Mouse (Mus musculus): ENCODE measurements at regions not wholly inside any gene's neighbourhood (a gene's known extent, or its start where the extent isn't known, plus 50 kb on each side); places are given as distances from the start of the nearest gene placed in this dataset.

DNA sequence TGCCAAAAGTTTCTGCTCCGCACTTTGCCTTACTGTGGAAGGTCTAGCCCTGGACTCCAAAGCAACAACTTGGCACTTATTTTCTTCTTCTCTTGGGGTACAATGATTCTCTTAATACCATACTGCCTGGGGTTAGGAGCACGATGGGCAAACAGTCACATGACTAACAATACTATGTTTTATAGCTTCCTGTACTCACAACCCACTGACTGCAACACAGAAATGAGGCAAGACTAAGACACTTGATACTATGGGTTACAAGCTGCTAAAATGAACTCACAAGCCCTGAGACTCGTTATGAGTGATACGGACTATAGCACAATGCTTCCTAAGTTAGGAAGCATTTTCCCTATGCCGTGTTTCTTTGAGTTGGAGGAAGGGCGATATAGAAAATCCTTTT, 222.3 kb upstream of the Zpld1 start:
- in situ Hi-C loops (cut with MboI), result loop anchor here (25.0 kb wide), 1 partner anchor 342 kb away; no protein-coding TSS in a partner anchor

DNA sequence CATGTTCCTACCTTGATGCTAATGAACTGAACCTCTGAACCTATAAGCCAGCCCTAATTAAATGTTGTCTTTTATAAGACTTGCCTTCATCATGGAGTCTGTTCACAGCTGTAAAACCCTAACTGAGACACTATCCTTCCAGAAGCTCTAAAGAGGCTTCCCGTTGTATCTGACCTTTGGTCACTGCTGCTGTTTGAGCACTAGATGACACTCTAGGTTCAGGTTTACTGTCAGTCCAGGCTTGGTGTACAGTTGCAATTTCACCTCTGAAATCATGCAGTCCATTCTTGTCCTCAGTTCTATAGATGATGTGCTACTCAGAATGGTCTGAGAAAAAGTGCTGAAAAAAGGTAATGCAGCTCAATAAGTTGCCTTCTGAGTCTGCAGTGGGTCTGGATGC, 221.9 kb upstream of the Zpld1 start:
- in situ Hi-C loops (cut with MboI), result loop anchor here (25.0 kb wide), 1 partner anchor 343 kb away; no protein-coding TSS in a partner anchor

DNA sequence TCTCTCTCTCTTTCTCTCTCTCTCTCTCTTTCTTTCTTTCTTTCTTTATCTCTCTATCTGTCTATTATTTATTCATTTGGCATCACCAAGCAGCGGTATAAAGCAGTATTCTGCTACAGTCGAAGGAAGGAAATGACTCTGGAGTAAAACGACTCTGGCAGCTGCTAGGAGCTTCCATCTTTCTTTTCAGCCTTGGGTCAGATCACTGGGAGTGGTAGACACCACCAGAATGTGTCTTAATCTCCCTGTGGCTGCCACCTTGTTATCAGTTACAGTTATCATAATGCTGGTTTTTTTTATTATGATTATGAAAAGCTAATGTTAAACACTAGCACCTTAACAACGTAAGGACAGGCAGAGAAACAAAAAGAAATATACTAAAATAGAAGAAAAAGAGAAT, 219.2 kb upstream of the Zpld1 start:
- in situ Hi-C loops (cut with MboI), result loop anchor here (25.0 kb wide), 1 partner anchor 345 kb away; no protein-coding TSS in a partner anchor

DNA sequence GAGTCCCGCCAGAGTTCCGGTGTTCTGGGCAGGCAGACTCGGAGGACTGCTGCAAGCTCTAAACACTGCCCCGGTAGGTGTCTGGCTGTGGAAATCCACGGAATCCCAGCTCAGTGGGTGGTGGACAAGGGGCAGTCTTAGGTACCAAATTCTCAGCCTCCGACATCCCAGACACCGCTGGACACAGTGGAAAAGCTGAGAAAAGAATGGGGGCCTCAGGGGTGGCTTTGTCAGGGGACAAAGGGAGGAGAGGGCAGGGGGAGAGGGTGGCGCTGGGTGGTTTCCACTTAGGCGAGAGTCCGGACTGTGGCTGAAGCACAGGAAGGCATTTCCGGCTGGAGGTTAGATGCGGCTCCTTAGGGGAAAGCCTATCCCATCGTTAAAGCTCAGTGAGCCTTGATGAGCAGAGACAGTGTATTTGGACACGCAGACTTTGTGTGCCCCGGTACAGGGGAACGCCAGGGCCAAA, 217.5 kb upstream of the Zpld1 start:
- in situ Hi-C loops (cut with MboI), result loop anchor here (25.0 kb wide), 1 partner anchor 347 kb away; no protein-coding TSS in a partner anchor

DNA sequence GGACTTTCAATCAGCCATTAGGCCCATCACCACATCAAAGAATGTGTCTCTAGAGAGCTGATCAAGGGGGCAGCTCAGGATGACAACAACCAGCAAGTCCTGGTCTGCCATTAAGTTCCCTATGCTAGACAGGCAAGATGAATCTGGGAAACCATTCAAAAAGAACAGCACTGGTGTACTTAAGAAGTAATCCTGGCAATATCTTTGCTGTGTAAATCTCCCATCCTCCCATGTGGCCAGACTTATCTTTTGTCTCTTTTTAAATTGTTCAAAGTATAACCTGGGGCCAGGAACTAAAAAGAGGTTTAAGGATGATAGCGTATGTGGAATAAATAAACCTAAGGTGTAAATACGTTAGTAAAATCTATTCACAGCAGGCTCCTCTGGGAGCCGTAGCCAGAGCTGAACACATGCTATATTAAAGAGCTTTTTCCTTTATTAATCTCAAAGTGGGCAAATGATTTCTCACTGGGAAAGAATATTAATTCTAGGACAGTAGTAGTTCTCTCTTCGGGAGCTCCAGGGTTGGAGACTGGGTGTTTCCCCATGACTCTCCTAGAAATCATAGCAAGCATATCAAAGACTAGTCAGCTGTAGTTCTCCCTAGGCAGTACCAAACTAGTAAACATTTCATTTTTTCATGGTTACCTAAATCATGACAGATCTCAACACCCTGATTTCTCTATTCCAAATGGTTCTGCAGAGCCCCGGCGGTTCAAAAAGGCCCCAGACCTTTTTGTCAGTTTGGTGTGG, 216.8 kb upstream of the Zpld1 start:
- in situ Hi-C loops (cut with MboI), result loop anchor here (25.0 kb wide), 1 partner anchor 348 kb away; no protein-coding TSS in a partner anchor

DNA sequence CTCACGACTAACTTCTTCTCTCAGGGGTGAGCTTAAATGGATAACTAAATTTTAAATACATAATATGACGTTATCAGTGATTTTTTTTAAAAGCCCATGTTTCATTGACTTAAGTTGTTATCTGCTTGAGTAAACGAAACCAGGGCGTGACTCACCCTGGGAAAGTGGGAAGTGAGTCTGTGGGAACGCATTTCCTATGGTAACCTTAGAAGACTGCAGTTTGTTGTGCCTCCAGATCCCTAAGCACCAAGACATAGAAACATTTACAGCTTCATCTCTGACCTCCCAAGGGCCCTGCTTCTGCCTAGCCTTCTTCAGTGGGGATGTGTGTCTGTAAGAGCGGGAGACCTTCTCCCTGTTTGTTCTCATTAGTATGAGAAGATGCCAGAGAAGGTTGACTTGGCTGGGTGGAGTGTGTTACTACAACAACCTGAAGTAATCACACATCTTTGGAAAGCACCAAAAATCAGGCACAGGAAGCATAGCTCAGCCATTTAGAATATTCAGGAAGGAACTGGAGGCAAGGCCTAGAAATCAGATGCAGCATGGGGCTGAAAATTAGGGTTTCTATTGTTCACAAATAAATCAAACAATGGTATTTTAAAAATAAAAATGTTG, 207.1 kb upstream of the Zpld1 start:
- in situ Hi-C loops (cut with MboI), result loop anchor here (25.0 kb wide), 1 partner anchor 357 kb away; no protein-coding TSS in a partner anchor

DNA sequence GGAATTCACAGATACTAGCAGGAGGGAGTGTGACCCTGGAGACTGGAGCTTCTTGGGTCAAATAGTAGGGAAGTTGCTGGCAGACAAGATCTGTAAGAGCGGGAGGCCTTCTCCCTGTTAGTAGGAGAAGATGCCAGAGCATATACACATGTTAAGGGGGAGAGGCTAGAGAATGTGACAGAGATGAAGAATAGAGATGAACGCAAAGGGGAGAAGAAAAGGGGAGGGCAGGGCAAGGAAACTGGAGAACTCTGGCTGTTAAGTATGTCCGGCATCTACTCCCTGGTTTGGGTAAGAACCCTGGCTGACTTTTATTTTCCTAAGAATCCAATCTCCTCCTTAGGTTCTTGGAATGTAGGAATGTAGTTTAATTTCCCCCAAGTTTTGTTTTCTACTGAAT, 206.5 kb upstream of the Zpld1 start:
- in situ Hi-C loops (cut with MboI), result loop anchor here (25.0 kb wide), 1 partner anchor 358 kb away; no protein-coding TSS in a partner anchor

DNA sequence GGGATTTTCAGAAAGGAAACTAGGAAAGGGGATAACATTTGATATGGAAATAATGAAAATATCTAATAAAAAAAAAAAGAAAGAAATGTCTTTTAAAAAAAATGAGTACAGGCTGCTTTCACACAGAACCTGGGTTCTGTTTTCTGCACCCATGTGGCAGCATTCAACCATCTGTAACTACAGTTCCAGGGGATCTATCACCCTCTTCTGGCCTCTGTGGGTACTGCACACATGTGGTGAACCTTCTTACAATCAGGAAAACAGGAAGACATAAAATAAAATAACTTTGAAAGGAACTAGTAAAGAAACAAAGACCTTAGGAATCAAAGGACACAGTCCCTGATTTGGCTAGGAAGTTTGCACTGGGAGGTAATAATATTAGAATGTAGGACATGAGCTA, 205.5 kb upstream of the Zpld1 start:
- in situ Hi-C loops (cut with MboI), result loop anchor here (25.0 kb wide), 1 partner anchor 359 kb away; no protein-coding TSS in a partner anchor

DNA sequence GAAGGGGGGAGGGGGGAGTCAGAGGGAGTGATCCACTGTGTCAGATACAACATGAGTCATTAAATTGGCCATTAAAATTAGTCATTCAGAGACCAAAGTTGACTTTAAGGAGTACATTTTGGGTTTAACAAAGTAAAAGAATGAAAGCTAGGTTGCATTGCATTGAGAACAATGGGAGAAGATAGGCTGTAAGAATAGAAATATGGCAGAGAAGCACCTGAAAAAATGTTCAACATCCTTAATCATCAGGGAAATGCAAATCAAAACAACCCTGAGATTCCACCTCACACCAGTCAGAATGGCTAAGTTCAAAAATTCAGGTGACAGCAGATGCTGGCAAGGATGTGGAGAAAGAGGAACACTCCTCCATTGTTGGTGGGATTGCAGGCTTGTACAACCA, 202.0 kb upstream of the Zpld1 start:
- in situ Hi-C loops (cut with MboI), result loop anchor here (25.0 kb wide), 1 partner anchor 362 kb away; no protein-coding TSS in a partner anchor

DNA sequence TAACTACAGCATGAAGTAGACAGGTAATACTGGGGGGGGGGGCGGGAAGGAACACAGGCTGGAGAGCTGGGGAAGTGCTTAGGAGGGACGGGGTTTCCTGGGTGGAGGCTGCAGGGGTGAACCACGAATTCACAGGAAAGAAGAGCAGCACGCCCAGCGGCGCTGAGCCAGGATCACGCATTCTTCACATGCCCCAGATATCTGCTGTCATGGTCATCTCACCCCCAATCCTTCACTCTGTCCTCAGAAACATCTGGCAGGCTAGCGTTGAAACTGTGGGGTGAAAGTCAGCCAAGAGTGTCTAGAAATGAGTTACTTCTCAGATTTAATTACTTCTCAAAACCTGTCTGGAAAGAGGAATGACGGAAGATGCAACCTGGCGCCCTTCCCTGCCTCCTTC, 197.3 kb upstream of the Zpld1 start:
- in situ Hi-C loops (cut with MboI), result no loop called here

DNA sequence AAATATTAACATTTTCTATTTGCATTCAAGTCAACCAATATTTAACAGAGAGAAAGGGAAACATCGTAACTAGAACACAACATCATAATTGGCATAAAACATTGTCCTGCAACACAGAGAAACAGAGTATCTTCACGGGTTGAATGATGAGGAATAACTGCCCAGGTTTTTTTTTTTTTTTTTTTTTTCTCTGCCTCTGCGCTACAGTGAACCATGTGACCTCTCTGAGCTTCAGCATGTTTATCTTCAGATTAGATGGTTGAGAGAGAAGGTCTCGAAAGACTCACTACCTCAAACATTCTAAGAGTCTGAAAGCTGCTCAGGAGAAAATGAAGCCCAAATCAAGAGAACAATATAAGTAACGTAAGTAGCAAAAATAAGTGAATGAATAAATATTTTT, 196.4 kb upstream of the Zpld1 start:
- in situ Hi-C loops (cut with MboI), result no loop called here

DNA sequence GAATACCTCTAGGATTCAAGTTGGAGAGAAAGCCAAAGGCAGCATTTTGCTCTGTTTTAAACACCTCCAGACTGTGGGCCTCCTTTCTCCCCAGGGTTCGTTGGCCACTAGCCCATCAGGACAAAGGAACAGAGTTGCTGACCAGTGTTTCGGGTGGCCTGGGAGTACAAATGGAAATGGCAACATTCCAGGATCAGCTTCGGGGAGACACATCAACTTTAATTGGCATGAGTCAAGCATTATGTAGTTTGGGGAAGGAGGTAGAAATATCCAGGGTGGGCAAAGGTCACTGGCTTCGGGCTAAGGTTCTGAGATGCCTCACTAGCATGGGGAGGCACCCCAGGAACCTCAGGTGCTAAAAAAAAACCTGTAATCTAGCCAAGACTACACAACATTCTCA, 194.3 kb upstream of the Zpld1 start:
- in situ Hi-C loops (cut with MboI), result no loop called here

DNA sequence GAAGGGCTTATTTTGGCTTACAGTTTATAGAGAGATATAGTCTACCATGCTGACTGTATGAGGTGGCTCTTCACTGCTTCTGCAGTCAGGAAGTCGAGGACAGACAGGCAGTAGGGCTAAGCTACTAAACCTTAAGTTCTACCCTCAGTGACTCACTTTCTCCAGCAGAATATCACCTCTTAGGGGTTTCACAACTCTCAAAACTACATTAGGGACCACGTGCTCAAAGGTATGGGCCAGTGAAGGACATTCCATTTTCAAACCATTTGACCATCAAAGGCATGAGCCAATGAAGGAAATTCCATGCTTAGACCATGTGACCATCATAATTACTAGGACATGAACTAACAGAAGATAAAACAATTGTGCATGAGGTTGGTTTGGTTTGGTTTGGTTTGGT, 186.6 kb upstream of the Zpld1 start:
- in situ Hi-C loops (cut with MboI), result no loop called here

DNA sequence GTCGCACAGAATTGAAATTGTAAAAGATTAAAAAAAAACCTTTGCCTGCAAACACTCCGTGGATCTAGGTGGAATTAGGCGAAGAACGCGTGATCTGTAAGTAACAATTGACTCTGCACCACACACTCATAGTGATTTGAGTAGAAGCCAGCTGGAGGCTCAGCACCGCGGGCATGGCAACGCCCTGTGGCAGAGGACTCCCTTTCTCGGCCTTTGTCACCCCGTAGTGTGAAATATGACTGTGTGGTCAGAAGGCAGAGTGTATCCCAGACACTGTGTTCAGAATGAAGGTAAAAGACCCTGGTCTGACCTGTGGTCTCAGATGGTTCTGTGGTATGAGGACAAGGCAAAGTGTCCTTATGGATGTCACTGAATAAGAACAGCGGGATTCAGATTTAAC, 183.0 kb upstream of the Zpld1 start:
- in situ Hi-C loops (cut with MboI), result no loop called here

DNA sequence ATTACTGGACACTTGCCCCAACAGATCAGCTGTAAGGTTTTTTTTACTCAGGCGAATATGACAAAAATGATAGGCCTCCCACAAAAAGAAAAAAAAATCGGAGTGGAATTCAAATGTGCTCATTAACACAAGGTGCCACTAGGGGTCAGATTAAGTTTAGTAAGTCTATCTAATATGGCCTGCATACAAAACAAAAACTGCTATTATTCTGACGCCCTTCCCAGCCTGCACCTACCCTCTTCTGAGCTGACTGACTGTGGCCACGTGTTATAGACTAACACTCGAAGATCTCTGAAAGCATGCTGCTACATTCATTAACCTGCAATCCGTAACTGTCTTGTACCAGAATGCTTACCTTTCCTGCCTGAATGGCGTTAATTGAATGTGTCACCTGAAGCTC, 182.5 kb upstream of the Zpld1 start:
- in situ Hi-C loops (cut with MboI), result no loop called here

DNA sequence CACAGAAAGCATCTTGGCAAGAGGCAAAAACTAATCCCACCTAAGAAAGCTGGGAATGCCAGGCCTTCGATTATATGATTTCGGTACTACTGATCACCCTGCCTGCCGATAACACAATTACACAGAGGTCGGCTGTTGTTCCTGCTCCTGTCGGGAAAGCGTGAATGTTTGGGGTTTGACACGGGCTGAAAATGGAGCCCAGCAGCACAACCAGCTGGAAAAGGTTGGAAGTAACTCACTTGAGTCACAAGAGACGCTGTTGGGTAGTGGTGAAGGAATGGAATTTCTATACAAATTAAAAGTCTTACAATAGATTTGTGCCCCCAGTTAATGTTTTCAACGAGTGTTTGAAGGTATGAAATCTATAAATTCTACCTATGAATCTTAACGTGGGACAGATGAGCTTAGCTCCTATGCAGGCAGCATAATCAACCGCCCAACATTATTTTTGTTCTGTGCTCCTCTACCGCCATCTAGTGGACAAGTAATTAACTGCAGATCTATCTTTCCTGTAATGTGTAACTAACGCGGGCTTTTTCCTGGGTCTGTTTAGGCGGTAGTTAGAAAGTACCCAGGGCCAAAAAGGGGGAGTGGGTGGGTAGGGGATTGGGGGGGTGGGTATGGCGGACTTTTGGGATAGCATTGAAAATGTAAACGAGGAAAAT, 178.9 kb upstream of the Zpld1 start:
- in situ Hi-C loops (cut with MboI), result no loop called here

DNA sequence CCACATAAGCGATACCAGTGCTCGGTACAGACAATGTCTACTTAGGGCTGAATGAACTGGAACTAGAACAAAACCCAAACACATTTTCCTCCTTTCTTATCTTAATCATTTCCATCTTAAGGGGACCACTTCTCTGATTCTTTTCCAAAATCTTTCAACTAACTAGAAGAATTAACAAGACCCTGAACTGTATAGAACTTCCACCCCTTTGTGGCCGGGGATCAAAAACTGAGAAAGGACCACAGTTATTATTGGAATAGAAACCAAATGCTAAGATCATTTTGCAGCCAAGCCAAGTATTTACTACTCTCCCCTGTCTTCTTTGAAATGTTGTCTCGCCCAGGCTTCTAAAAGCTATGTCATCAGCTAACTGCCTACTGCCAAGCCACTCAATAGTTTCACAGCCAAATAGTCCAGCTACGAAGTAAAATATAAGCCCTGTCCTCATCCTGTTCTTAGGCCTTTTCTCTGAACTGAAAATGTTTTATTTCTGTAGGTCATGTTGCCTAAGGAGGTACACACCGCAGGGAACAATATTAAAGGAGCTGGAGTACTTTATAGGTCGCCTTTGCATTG, 177.3 kb upstream of the Zpld1 start:
- in situ Hi-C loops (cut with MboI), result no loop called here

DNA sequence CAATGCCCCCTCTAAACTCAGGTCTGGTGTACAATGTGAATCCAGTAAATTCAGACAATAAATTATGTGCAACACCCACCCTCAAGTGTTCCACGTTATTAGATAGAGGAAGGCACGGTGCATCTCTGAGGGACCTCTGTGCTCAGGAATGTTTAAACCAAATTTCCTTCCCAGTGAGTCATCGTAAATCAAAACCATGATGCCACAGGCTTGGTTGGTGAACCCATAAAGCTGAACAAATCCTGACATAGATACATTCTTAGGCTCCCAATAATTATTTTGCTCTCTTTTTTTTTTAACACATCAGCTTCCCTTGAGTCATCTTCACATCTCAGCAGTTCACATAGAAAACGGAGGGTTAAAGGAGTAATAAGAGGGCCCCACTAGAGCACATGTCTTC, 173.6 kb upstream of the Zpld1 start:
- in situ Hi-C loops (cut with MboI), result no loop called here

DNA sequence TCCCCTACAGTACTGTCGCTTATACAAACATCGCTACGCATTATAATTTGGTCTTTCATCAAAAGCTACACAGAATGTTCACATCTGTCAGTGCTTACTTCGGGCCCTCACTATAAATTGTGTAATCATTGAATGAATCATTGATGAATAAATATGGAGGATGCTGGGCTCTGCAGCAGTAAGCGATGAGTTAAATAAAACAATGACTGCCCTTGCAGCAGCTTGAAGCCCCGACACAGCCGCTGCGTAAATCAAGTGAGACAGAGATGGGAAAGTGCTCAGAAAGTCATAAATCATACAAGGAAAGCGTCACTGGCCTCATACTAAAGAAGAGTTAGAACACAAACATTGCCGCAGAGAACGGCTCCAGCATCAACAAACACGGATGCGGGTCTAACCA, 172.9 kb upstream of the Zpld1 start:
- in situ Hi-C loops (cut with MboI), result no loop called here

DNA sequence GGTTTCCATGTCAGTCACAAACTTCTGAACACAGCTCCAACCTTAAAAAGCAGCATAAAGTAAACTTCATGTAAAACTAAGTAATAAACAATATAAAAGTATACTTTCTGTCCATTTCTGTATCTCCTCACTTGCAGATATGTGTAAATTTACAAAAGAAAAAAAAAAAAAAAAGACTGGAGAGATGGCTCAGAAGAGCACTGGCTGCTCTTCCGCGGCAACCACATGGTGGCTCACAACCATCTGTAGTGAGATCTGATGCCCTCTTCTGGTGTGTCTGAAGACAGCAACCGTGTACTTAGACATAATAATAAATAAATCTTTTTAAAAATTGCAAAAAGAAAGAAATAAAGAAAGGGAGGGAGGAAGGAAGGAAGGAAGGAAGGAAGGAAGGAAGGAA, 171.9 kb upstream of the Zpld1 start:
- in situ Hi-C loops (cut with MboI), result no loop called here

DNA sequence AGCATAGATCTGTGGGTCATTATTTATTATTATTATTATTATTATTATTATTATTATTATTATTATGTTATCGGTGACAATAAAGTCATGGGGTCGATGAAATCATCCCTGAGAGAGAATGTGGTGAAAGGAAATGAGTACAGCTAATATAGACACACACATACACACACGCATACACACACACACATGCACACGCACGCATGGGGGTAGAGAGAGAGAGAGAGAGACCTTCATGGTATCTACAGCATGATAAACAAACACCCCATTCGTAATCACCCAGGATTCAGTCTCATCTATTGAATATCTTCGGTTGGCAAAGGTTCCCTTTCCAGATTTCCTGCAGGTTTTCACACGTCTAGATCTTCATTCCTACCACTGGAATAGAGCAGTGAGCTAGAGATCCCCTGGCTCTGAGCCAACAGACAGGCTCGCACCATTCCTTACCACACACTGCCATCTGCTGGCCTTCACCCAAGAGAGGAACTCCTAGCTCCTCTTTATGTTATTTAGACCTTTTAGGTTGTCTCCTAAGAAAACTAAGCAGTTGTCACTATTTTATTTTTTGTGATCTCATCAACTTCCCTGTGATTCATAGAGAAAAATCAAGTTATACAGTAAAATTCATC, 171.2 kb upstream of the Zpld1 start:
- in situ Hi-C loops (cut with MboI), result no loop called here

DNA sequence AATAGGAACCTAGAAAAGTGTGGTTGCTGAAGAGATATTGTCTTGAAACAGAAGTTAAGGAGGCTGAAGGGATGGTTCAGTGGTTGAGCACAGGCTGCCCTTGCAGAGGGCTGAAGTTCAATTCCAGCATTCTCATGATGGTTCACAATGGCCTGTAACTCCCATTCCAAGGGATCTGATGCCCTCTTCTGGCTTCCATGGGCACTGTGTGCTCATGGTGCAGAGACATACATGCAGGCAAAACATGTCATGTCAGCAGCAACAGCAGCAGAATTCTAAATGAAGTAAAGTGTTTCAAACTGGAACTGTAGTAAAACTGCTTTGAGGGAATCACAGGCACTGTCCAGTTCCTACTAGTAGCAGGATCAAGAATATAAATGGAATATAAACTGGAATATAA, 162.7 kb upstream of the Zpld1 start:
- in situ Hi-C loops (cut with MboI), result no loop called here
